Mouse (Mus musculus) spleen, adult 2 months (tissue): ENCODE data around the gene Gm21897. TPM values are rescaled to one million over a fixed set of nuclear protein-coding genes. Genes with fewer than 3 reads are reported as not detected.
"Not testable (repeated sequence)": the region's sequence is repeated elsewhere in the genome, so short reads cannot be mapped to it uniquely, and the experiment has no call there.

Experiments used
- DNase-seq, 2 experiments: peaks; one replicate each; pipeline versions ENCODE4 v3.0.0 to v3.0.0-alpha.2; 2012 to 2021; ENCODE audit warnings: low spot score in 2 of 2, low read depth in 1 of 2
- H3K27ac ChIP-seq: fragments of 200-500 bp; 2 replicates; pipeline ENCODE4 v1.5.1; 2012; ENCODE audit warnings: low read length, inconsistent platforms; ENCODE audit not compliant: insufficient read depth
- H3K27me3 ChIP-seq: fragments of 200-500 bp; 2 replicates; pipeline ENCODE4 v1.6.1; 2012; ENCODE audit warnings: mild to moderate bottlenecking, moderate library complexity, low read length, inconsistent platforms; ENCODE audit not compliant: control insufficient read depth, insufficient read depth
- H3K36me3 ChIP-seq: fragments of 200-500 bp; 2 replicates; pipeline ENCODE4 v1.6.1; 2012; ENCODE audit warnings: mild to moderate bottlenecking, low read length, inconsistent platforms; ENCODE audit not compliant: control insufficient read depth, insufficient read depth
- H3K4me1 ChIP-seq: fragments of 200-500 bp; 2 replicates; pipeline ENCODE4 v1.6.1; 2011; ENCODE audit warnings: inconsistent platforms; ENCODE audit not compliant: control insufficient read depth, insufficient read depth, insufficient read length
- H3K4me3 ChIP-seq: fragments of 200-500 bp; 2 replicates; pipeline ENCODE4 v1.5.1; 2011; ENCODE audit warnings: mild to moderate bottlenecking, inconsistent platforms; ENCODE audit not compliant: insufficient read depth, insufficient read length; ENCODE audit errors: extremely low read depth
- CTCF ChIP-seq: fragments of 200-500 bp; IDR thresholded peaks from 2 replicates; pipeline ENCODE4 v1.5.1; 2011; ENCODE audit warnings: mild to moderate bottlenecking, inconsistent platforms; ENCODE audit not compliant: insufficient read depth, insufficient read length, insufficient replicate concordance; ENCODE audit errors: extremely low read depth
- POLR2A ChIP-seq: fragments of 200-500 bp; IDR thresholded peaks from 2 replicates; pipeline ENCODE4 v1.6.1; 2011; ENCODE audit warnings: low read depth, low read length, inconsistent platforms
- WGBS: fragments of 180-500 bp; shearing (Covaris S2); methylation state at CpG from one replicate; pipeline ENCODE4 v1.1.7; 2018; 5-methylcytosine and 5-hydroxymethylcytosine counted together
- polyA plus RNA-seq: library from polyadenylated mRNA; depleted of rRNA; stranded (reverse); fragments of >200 nt; gene quantifications from 2 replicates; pipeline ENCODE4 v1.2.3, GENCODE M21; 2012; rRNA removed

Gm21897 gene
- not detected in 2 replicates for polyA plus RNA-seq

GRCm38 (mm10) chr16:15317158-15317557, at the start of gene Gm21897:
Gene Gm21897, plus strand, starts transcription at chr16:15317458.
- WGBS: no CpG with 5 or more reads among the region's 4 CpGs
- not testable (repeated sequence) for H3K27me3 ChIP-seq, DNase-seq, H3K4me3 ChIP-seq, H3K4me1 ChIP-seq, H3K36me3 ChIP-seq, H3K27ac ChIP-seq

GRCm38 (mm10) chr16:15272291-15272690, 45.0 kb upstream of the Gm21897 start:
- WGBS: 60% methylated on average over 1 of the region's 1 CpGs
- no peaks in the 10 kb centered on the region for H3K36me3 ChIP-seq
- H3K27ac ChIP-seq: no peak overlapping the region
- no peaks in the 10 kb centered on the region for H3K27me3 ChIP-seq
- no peak for DNase-seq
- H3K4me1 ChIP-seq: no peaks in the 10 kb centered on the region
- H3K4me3 ChIP-seq: no peak overlapping the region
- TF ChIP-seq POLR2A: no peak
- no peak for TF ChIP-seq CTCF

GRCm38 (mm10) chr16:15277461-15277860, 39.8 kb upstream of the Gm21897 start:
- TF ChIP-seq CTCF (no peak), POLR2A (no peak)
- H3K27ac ChIP-seq: no peak overlapping the region
- DNase-seq: no peak
- H3K27me3 ChIP-seq: no peaks in the 10 kb centered on the region
- H3K4me3 ChIP-seq: no peak overlapping the region
- no peaks in the 10 kb centered on the region for H3K4me1 ChIP-seq
- no peaks in the 10 kb centered on the region for H3K36me3 ChIP-seq

- TF ChIP-seq CTCF (no peak), POLR2A (no peak)
- H3K4me3 ChIP-seq: no peak overlapping the region
- no peak overlapping the region for H3K27ac ChIP-seq
- 75% methylated on average over 3 of the region's 3 CpGs for WGBS
- H3K27me3 ChIP-seq: no peaks in the 10 kb centered on the region
- DNase-seq: no peak
- no peaks in the 10 kb centered on the region for H3K36me3 ChIP-seq
- no peaks in the 10 kb centered on the region for H3K4me1 ChIP-seq
Measured at GRCm38 (mm10) chr16:15293041-15293440, 24.2 kb upstream of the Gm21897 start.

- no peak overlapping the region for H3K4me3 ChIP-seq
- 81% methylated on average over 1 of the region's 1 CpGs for WGBS
- no peak overlapping the region for H3K27ac ChIP-seq
- no peaks in the 10 kb centered on the region for H3K36me3 ChIP-seq
- no peaks in the 10 kb centered on the region for H3K27me3 ChIP-seq
- DNase-seq: no peak
- TF ChIP-seq CTCF (no peak), POLR2A (no peak)
- no peaks in the 10 kb centered on the region for H3K4me1 ChIP-seq
Measured at GRCm38 (mm10) chr16:15294289-15294688, 23.0 kb upstream of the Gm21897 start.

GRCm38 (mm10) chr16:15294911-15295659, 22.2 kb upstream of the Gm21897 start:
- Histone ChIP-seq H3K4me1 (no peaks in the 10 kb centered on the region), H3K4me3 (no peak overlapping the region), H3K27me3 (no peaks in the 10 kb centered on the region), H3K27ac (no peak overlapping the region), H3K36me3 (no peaks in the 10 kb centered on the region)
- 58% methylated on average over 8 of the region's 8 CpGs for WGBS
- no peak for DNase-seq
- TF ChIP-seq POLR2A (no peak), CTCF (no peak)

GRCm38 (mm10) chr16:15334526-15334925, 17.3 kb downstream of the Gm21897 start:
- no peak overlapping the region for H3K4me3 ChIP-seq
- no peak overlapping the region for H3K27ac ChIP-seq
- no peaks in the 10 kb centered on the region for H3K4me1 ChIP-seq
- H3K27me3 ChIP-seq: no peaks in the 10 kb centered on the region
- TF ChIP-seq CTCF (no peak), POLR2A (no peak)
- no peak for DNase-seq
- no peaks in the 10 kb centered on the region for H3K36me3 ChIP-seq

GRCm38 (mm10) chr16:15339051-15339450, 21.8 kb downstream of the Gm21897 start:
- TF ChIP-seq CTCF (no peak), POLR2A (no peak)
- WGBS: 76% methylated on average over 4 of the region's 4 CpGs
- H3K4me1 ChIP-seq: no peaks in the 10 kb centered on the region
- DNase-seq: no peak
- H3K27ac ChIP-seq: no peak overlapping the region
- H3K36me3 ChIP-seq: no peaks in the 10 kb centered on the region
- H3K27me3 ChIP-seq: no peaks in the 10 kb centered on the region
- H3K4me3 ChIP-seq: no peak overlapping the region
